Mouse (Mus musculus) limb, embryonic 14.5 days (tissue): Measurements from ENCODE around the gene Vps26a. TPM values are rescaled to one million over a fixed set of nuclear protein-coding genes. Genes with fewer than 3 reads are reported as not detected.

Source experiments
- ATAC-seq: fragments of 200-750 bp; cut with Nextera tagmentation; 2 replicates; pipeline ENCODE4 v1.8.0; 2017; ENCODE audit warnings: low read depth, moderate number of reproducible peaks, moderate TSS enrichment; ENCODE audit not compliant: low FRiP score
- DNase-seq: peaks from one replicate; pipeline ENCODE4 v3.0.0-alpha.2; 2015; ENCODE audit warnings: low spot score
- H3K27ac ChIP-seq: fragments of 300-500 bp; sonication (generic); replicated peaks from 2 replicates; pipeline ENCODE4 v1.5.1; 2014; ENCODE audit warnings: low read depth, mild to moderate bottlenecking, low read length, moderate library complexity, mixed read lengths
- H3K27me3 ChIP-seq: fragments of 300-500 bp; sonication (generic); 2 replicates; pipeline ENCODE4 v1.6.1; 2014; ENCODE audit warnings: low read length, mixed read lengths; ENCODE audit not compliant: control insufficient read depth, insufficient read depth
- H3K36me3 ChIP-seq: fragments of 300-500 bp; sonication (generic); 2 replicates; pipeline ENCODE4 v1.6.1; 2014; ENCODE audit warnings: mild to moderate bottlenecking, low read length, moderate library complexity, mixed read lengths; ENCODE audit not compliant: control insufficient read depth, insufficient read depth
- H3K4me1 ChIP-seq: fragments of 300-500 bp; sonication (generic); 2 replicates; pipeline ENCODE4 v1.6.1; 2014; ENCODE audit warnings: antibody characterized with exemption, low read length, mixed read lengths; ENCODE audit not compliant: control insufficient read depth, insufficient read depth
- H3K4me2 ChIP-seq: fragments of 300-500 bp; sonication (generic); replicated peaks from 2 replicates; pipeline ENCODE4 v1.6.1; 2014; ENCODE audit warnings: low read depth, mild to moderate bottlenecking, low read length, moderate library complexity; ENCODE audit not compliant: severe bottlenecking
- H3K4me3 ChIP-seq: fragments of 300-500 bp; sonication (generic); replicated peaks from 2 replicates; pipeline ENCODE4 v1.5.1; 2014; ENCODE audit warnings: low read length
- H3K9ac ChIP-seq: fragments of 300-500 bp; sonication (generic); 2 replicates; pipeline ENCODE4 v1.6.1; 2014; ENCODE audit warnings: mild to moderate bottlenecking, low read depth, low read length, moderate library complexity; ENCODE audit not compliant: severe bottlenecking
- H3K9me3 ChIP-seq: fragments of 300-500 bp; sonication (generic); 2 replicates; pipeline ENCODE4 v1.6.1; 2016; ENCODE audit warnings: low read length; ENCODE audit not compliant: control insufficient read depth
- POLR2A ChIP-seq: fragments of 200-500 bp; IDR thresholded peaks from 2 replicates; pipeline ENCODE4 v1.8.0; 2012; ENCODE audit warnings: inconsistent platforms, mild to moderate bottlenecking, moderate library complexity, borderline replicate concordance; ENCODE audit not compliant: insufficient read depth, insufficient read length; ENCODE audit errors: extremely low read depth
- WGBS: fragments of 180-500 bp; shearing (Covaris S2); extraction: QIAGEN DNeasy Blood & Tissue Kit; methylation state at CpG from one replicate; pipeline ENCODE4 v1.1.7; 2014; 5-methylcytosine and 5-hydroxymethylcytosine counted together
- polyA plus RNA-seq, 2 experiments: library from polyadenylated mRNA; depleted of rRNA in 1 of 2; stranded (reverse) in 1 of 2; unstranded in 1 of 2; fragments of >200 nt; fragmentation: Nextera tagmentation in 1 of 2; extraction: Ambion mirVana in 1 of 2; gene quantifications; 2 replicates each; pipeline versions ENCODE4 v1.2.1 to v1.2.3; 2012 to 2014

Gene Vps26a
- polyA plus RNA-seq, 2 experiments = 29.2 to 67.1 TPM

- no peak overlapping the region for H3K4me3 ChIP-seq
- 74% methylated on average over 7 of the region's 7 CpGs for WGBS
- H3K27ac ChIP-seq = no peak overlapping the region
- no peaks in the 10 kb centered on the region for H3K9me3 ChIP-seq
- no peak for ATAC-seq
- H3K4me1 ChIP-seq = no peaks in the 10 kb centered on the region
- no peak for DNase-seq
- no peaks in the 10 kb centered on the region for H3K27me3 ChIP-seq
- TF ChIP-seq POLR2A = no peak
- H3K4me2 ChIP-seq = no peak overlapping the region
- H3K36me3 ChIP-seq = no peaks in the 10 kb centered on the region
- H3K9ac ChIP-seq = no peak overlapping the region
Measured at GRCm38 (mm10) chr10:62522346-62522950, 35.8 kb upstream of the Vps26a start.

- Histone ChIP-seq H3K27ac (no peak overlapping the region), H3K36me3 (no peaks in the 10 kb centered on the region), H3K27me3 (no peaks in the 10 kb centered on the region), H3K4me1 (no peaks in the 10 kb centered on the region), H3K9me3 (no peaks in the 10 kb centered on the region), H3K9ac (no peak overlapping the region), H3K4me2 (no peak overlapping the region), H3K4me3 (no peak overlapping the region)
- ATAC-seq (no peak), DNase-seq (no peak)
- TF ChIP-seq POLR2A = no peak
- WGBS = 72% methylated on average over 4 of the region's 4 CpGs
Measured at GRCm38 (mm10) chr10:62521763-62522162, 35.2 kb upstream of the Vps26a start.

GRCm38 (mm10) chr10:62520911-62521310, 34.3 kb upstream of the Vps26a start:
- no peak for DNase-seq
- H3K9ac ChIP-seq = no peak overlapping the region
- no peaks in the 10 kb centered on the region for H3K36me3 ChIP-seq
- no peak overlapping the region for H3K27ac ChIP-seq
- no peak for ATAC-seq
- H3K9me3 ChIP-seq = no peaks in the 10 kb centered on the region
- H3K4me3 ChIP-seq = no peak overlapping the region
- H3K4me1 ChIP-seq = no peaks in the 10 kb centered on the region
- no peak overlapping the region for H3K4me2 ChIP-seq
- no peaks in the 10 kb centered on the region for H3K27me3 ChIP-seq
- 67% methylated on average over 2 of the region's 2 CpGs for WGBS
- TF ChIP-seq POLR2A = no peak

- no peak overlapping the region for H3K4me2 ChIP-seq
- H3K27ac ChIP-seq = no peak overlapping the region
- no peaks in the 10 kb centered on the region for H3K4me1 ChIP-seq
- no peak overlapping the region for H3K4me3 ChIP-seq
- TF ChIP-seq POLR2A = no peak
- WGBS = 80% methylated on average over 6 of the region's 6 CpGs
- H3K9ac ChIP-seq = no peak overlapping the region
- no peaks in the 10 kb centered on the region for H3K9me3 ChIP-seq
- H3K36me3 ChIP-seq = no peaks in the 10 kb centered on the region
- H3K27me3 ChIP-seq = no peaks in the 10 kb centered on the region
- no peak for ATAC-seq
- no peak for DNase-seq
Measured at GRCm38 (mm10) chr10:62517511-62517910, 30.9 kb upstream of the Vps26a start.

- no peaks in the 10 kb centered on the region for H3K4me1 ChIP-seq
- no peaks in the 10 kb centered on the region for H3K9me3 ChIP-seq
- DNase-seq = no peak
- WGBS = 91% methylated on average over 4 of the region's 4 CpGs
- no peak overlapping the region for H3K9ac ChIP-seq
- no peaks in the 10 kb centered on the region for H3K36me3 ChIP-seq
- no peak overlapping the region for H3K4me3 ChIP-seq
- no peaks in the 10 kb centered on the region for H3K27me3 ChIP-seq
- no peak for TF ChIP-seq POLR2A
- no peak overlapping the region for H3K4me2 ChIP-seq
- H3K27ac ChIP-seq = no peak overlapping the region
- no peak for ATAC-seq
Measured at GRCm38 (mm10) chr10:62512855-62513254, 26.2 kb upstream of the Vps26a start.

GRCm38 (mm10) chr10:62511528-62511927, 24.9 kb upstream of the Vps26a start:
- WGBS = 77% methylated on average over 6 of the region's 6 CpGs
- Histone ChIP-seq H3K27ac (no peak overlapping the region), H3K9me3 (no peaks in the 10 kb centered on the region), H3K9ac (no peak overlapping the region), H3K4me1 (no peaks in the 10 kb centered on the region), H3K36me3 (no peaks in the 10 kb centered on the region), H3K4me3 (no peak overlapping the region), H3K27me3 (no peaks in the 10 kb centered on the region), H3K4me2 (no peak overlapping the region)
- no peak for TF ChIP-seq POLR2A
- ATAC-seq (no peak), DNase-seq (no peak)
